Mouse (Mus musculus): ENCODE results near the gene Jmjd1c. TPM values are rescaled to one million over a fixed set of nuclear protein-coding genes. Genes with fewer than 3 reads are reported as not detected.

Jmjd1c gene
- polyA plus RNA-seq, 1 experiment from 2014 or later, result 15.0 TPM

GRCm38 (mm10) chr10:67097437-67098150 lies 1.7 kb downstream of the Jmjd1c start:
- Histone ChIP-seq H3K9ac (replicated peaks) (peak overlapping the region; percentile 99), H3K27ac (ENCODE audit: low read depth) (peak overlapping the region; percentile 98), H3K4me3 (ENCODE audit: low read depth, low read length) (peak overlapping the region; percentile 85), H3K4me2 (ENCODE audit: low read depth, low read length) (peak overlapping the region; percentile 91), H3K27me3 (ENCODE audit: insufficient read depth, low read length) (no peaks in the 10 kb centered on the region), H3K4me1 (ENCODE audit: insufficient read depth) (peaks cover 46% of the 10 kb centered on the region), H3K9me3 (ENCODE audit: low read length) (peaks cover 1% of the 10 kb centered on the region; the same call in 1 of the 2 replicates), H3K36me3 (replicated peaks; ENCODE audit: insufficient read depth, low read length) (no peaks in the 10 kb centered on the region)
- DNase-seq, result no peak
- WGBS (ENCODE audit: insufficient replicate concordance), result 5% methylated on average over 15 of the region's 15 CpGs
- ATAC-seq, result no peak
- no peak for TF ChIP-seq EP300 (IDR thresholded peaks at IDR 0.05; ENCODE audit: low read depth)
- TF ChIP-seq CTCF (IDR thresholded peaks at IDR 0.05; ENCODE audit: low read depth), result no peak

- DNase-seq, result peak; percentile 42
- WGBS (ENCODE audit: insufficient replicate concordance), result 26% methylated on average over 7 of the region's 7 CpGs
- H3K9ac ChIP-seq (replicated peaks), result peak overlapping the region; percentile 99
Measured at GRCm38 (mm10) chr10:67098408-67099050, 2.6 kb downstream of the Jmjd1c start.

GRCm38 (mm10) chr10:67099183-67099929 lies 3.4 kb downstream of the Jmjd1c start:
- H3K27ac ChIP-seq (ENCODE audit: low read depth), result peak overlapping the region; percentile 98; the same call in 1 of the 2 replicates

More at GRCm38 (mm10) chr10:67098408-67099050, 2.6 kb downstream of the Jmjd1c start:
- no peaks in the 10 kb centered on the region for H3K27me3 ChIP-seq (ENCODE audit: insufficient read depth, low read length)
- 0 out of 2 replicates have a peak, but pooled peaks have one; percentile 7 for ATAC-seq
- H3K4me1 ChIP-seq (ENCODE audit: insufficient read depth), result peaks cover 53% of the 10 kb centered on the region
- no peaks in the 10 kb centered on the region for H3K9me3 ChIP-seq (ENCODE audit: low read length)
- H3K27ac ChIP-seq (ENCODE audit: low read depth), result peak overlapping the region; percentile 98
- TF ChIP-seq CTCF (IDR thresholded peaks at IDR 0.05; ENCODE audit: low read depth) (no peak), EP300 (IDR thresholded peaks at IDR 0.05; ENCODE audit: low read depth) (no peak)
- no peaks in the 10 kb centered on the region for H3K36me3 ChIP-seq (replicated peaks; ENCODE audit: insufficient read depth, low read length)
- peak overlapping the region; percentile 91 for H3K4me2 ChIP-seq (ENCODE audit: low read depth, low read length)
- peak overlapping the region; percentile 85 for H3K4me3 ChIP-seq (ENCODE audit: low read depth, low read length)

GRCm38 (mm10) chr10:67100011-67100661 lies 4.2 kb downstream of the Jmjd1c start:
- 61% methylated on average over 7 of the region's 7 CpGs for WGBS (ENCODE audit: insufficient replicate concordance)
- Histone ChIP-seq H3K9me3 (ENCODE audit: low read length) (no peaks in the 10 kb centered on the region), H3K27ac (ENCODE audit: low read depth) (peak overlapping the region; percentile 98; the same call in 1 of the 2 replicates), H3K27me3 (ENCODE audit: insufficient read depth, low read length) (no peaks in the 10 kb centered on the region), H3K9ac (replicated peaks) (no peak overlapping the region), H3K36me3 (replicated peaks; ENCODE audit: insufficient read depth, low read length) (no peaks in the 10 kb centered on the region), H3K4me2 (ENCODE audit: low read depth, low read length) (0 out of 2 replicates have a peak overlapping the region, but pooled peaks have one; percentile 16), H3K4me1 (ENCODE audit: insufficient read depth) (peaks cover 63% of the 10 kb centered on the region), H3K4me3 (ENCODE audit: low read depth, low read length) (no peak overlapping the region)
- no peak for TF ChIP-seq EP300 (IDR thresholded peaks at IDR 0.05; ENCODE audit: low read depth)
- TF ChIP-seq CTCF (IDR thresholded peaks at IDR 0.05; ENCODE audit: low read depth), result 0 out of 2 replicates have a peak, but pooled peaks have one; percentile 10
- ATAC-seq (no peak), DNase-seq (no peak)

More at GRCm38 (mm10) chr10:67099183-67099929, 3.4 kb downstream of the Jmjd1c start:
- no peaks in the 10 kb centered on the region for H3K9me3 ChIP-seq (ENCODE audit: low read length)
- no peak overlapping the region for H3K9ac ChIP-seq (replicated peaks)
- H3K27me3 ChIP-seq (ENCODE audit: insufficient read depth, low read length), result no peaks in the 10 kb centered on the region
- 76% methylated on average over 13 of the region's 13 CpGs for WGBS (ENCODE audit: insufficient replicate concordance)
- H3K4me1 ChIP-seq (ENCODE audit: insufficient read depth), result peaks cover 61% of the 10 kb centered on the region
- no peak for TF ChIP-seq CTCF (IDR thresholded peaks at IDR 0.05; ENCODE audit: low read depth)
- no peak for TF ChIP-seq EP300 (IDR thresholded peaks at IDR 0.05; ENCODE audit: low read depth)
- DNase-seq (no peak), ATAC-seq (no peak)
- peak overlapping the region; percentile 91 for H3K4me2 ChIP-seq (ENCODE audit: low read depth, low read length)
- H3K4me3 ChIP-seq (ENCODE audit: low read depth, low read length), result no peak overlapping the region
- no peaks in the 10 kb centered on the region for H3K36me3 ChIP-seq (replicated peaks; ENCODE audit: insufficient read depth, low read length)

- Histone ChIP-seq H3K27ac (ENCODE audit: low read depth) (no peak overlapping the region), H3K36me3 (replicated peaks; ENCODE audit: insufficient read depth, low read length) (no peaks in the 10 kb centered on the region), H3K9me3 (ENCODE audit: low read length) (no peaks in the 10 kb centered on the region), H3K4me2 (ENCODE audit: low read depth, low read length) (no peak overlapping the region), H3K27me3 (ENCODE audit: insufficient read depth, low read length) (no peaks in the 10 kb centered on the region), H3K4me1 (ENCODE audit: insufficient read depth) (peaks cover 67% of the 10 kb centered on the region), H3K4me3 (ENCODE audit: low read depth, low read length) (no peak overlapping the region), H3K9ac (replicated peaks) (no peak overlapping the region)
- DNase-seq (no peak), ATAC-seq (no peak)
- no peak for TF ChIP-seq CTCF (IDR thresholded peaks at IDR 0.05; ENCODE audit: low read depth)
- TF ChIP-seq EP300 (IDR thresholded peaks at IDR 0.05; ENCODE audit: low read depth), result no peak
- WGBS (ENCODE audit: insufficient replicate concordance), result 78% methylated on average over 9 of the region's 9 CpGs
Measured at GRCm38 (mm10) chr10:67100831-67101251, 4.9 kb downstream of the Jmjd1c start.

All from liver, postnatal 0 days (tissue).